23 mouse cellular contexts compared by ENCODE assay signal in genomic region chr2:22796487-22796886, GRCm38 (mm10).
"Had no signal": no experiment of that assay in that cellular context is flagged by ENCODE, and none has a peak within 500 bp of the region (broad histone marks: within the 10 kb centered on the region; RNA-seq: fewer than 3 reads in every experiment).

No protein-coding gene starts in this region.

- ATAC-seq: liver, postnatal 0 days; midbrain, embryonic 13.5 days; midbrain, embryonic 16.5 days had no signal

- H3K9me3 ChIP-seq: limb, embryonic 15.5 days; stomach, embryonic 15.5 days had no signal

- H3K4me3 ChIP-seq: limb, embryonic 12.5 days; limb, embryonic 15.5 days; megakaryocyte, embryonic 14.5 days; midbrain, embryonic 10.5 days; midbrain, embryonic 13.5 days; neural tube, embryonic 12.5 days; neural tube, embryonic 15.5 days; stomach, embryonic 15.5 days had no signal

- H3K27me3 ChIP-seq: limb, embryonic 12.5 days; limb, embryonic 15.5 days; megakaryocyte, embryonic 14.5 days; midbrain, embryonic 13.5 days; neural tube, embryonic 12.5 days; neural tube, embryonic 15.5 days; stomach, embryonic 15.5 days had no signal

- H3K4me2 ChIP-seq: limb, embryonic 12.5 days; limb, embryonic 15.5 days; liver, embryonic 11.5 days; lung, embryonic 14.5 days; midbrain, embryonic 13.5 days; neural tube, embryonic 12.5 days; neural tube, embryonic 15.5 days; stomach, embryonic 15.5 days had no signal

- DNase-seq: kidney, adult 9 months; kidney, postnatal 14 days; kidney, postnatal 4 days; left cerebral cortex, postnatal 4 days; liver, postnatal 0 days; lung, embryonic 14.5 days; lung, postnatal 10 days; lung, postnatal 36 days; retina, postnatal 1 day; right cerebral cortex, postnatal 25 days; spleen, adult 18-20 months; thymus, postnatal 25 days had no signal

- H3K36me3 ChIP-seq: limb, embryonic 12.5 days; limb, embryonic 15.5 days; midbrain, embryonic 10.5 days; midbrain, embryonic 13.5 days; neural tube, embryonic 12.5 days; neural tube, embryonic 15.5 days; stomach, embryonic 15.5 days had no signal

- H3K4me1 ChIP-seq: limb, embryonic 12.5 days; limb, embryonic 15.5 days; midbrain, embryonic 10.5 days; midbrain, embryonic 13.5 days; neural tube, embryonic 12.5 days; neural tube, embryonic 15.5 days; stomach, embryonic 15.5 days had no signal

- H3K9ac ChIP-seq: limb, embryonic 12.5 days; limb, embryonic 15.5 days; liver, embryonic 14.5 days; liver, postnatal 0 days; lung, embryonic 14.5 days; midbrain, embryonic 13.5 days; neural tube, embryonic 12.5 days; neural tube, embryonic 15.5 days; stomach, embryonic 15.5 days had no signal

- H3K27ac ChIP-seq: limb, embryonic 12.5 days; limb, embryonic 15.5 days; liver, embryonic 14.5 days; midbrain, embryonic 10.5 days; midbrain, embryonic 13.5 days; neural tube, embryonic 12.5 days; neural tube, embryonic 15.5 days; stomach, embryonic 15.5 days had no signal
